Mouse (Mus musculus): ENCODE data around the gene Stat5a. TPM values are rescaled to one million over a fixed set of nuclear protein-coding genes. Genes with fewer than 3 reads are reported as not detected.

Stat5a gene
- polyA plus RNA-seq, 1 experiment from 2014 or later, result 6.0 TPM

DNA sequence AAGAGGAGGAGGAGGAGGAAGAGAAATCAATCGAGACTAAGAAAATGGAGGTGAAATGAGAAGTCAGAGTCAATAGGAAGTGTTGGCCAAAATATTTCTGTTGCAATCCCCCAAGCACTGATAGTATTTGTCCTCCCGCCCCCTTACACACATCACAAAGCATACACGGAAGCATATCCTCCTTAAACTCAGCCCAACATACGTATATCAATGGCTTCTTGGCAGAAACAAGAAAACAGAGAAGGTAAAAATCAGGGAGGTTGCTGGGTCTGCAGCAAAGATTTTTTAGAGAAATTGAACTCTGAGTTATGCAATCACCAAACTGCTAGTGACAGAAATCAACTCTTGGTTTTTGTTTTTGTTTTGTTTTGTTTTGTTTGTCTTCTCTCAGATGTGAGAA is 11.1 kb upstream of the Stat5a start:
- H3K4me1 ChIP-seq (ENCODE audit: insufficient read depth), result peaks cover 45% of the 10 kb centered on the region
- no peaks in the 10 kb centered on the region for H3K27me3 ChIP-seq (ENCODE audit: insufficient read depth, low read length)
- H3K36me3 ChIP-seq (replicated peaks; ENCODE audit: insufficient read depth, low read length), result 0 out of 2 replicates have a peak, but pooled peaks cover 3% of the 10 kb centered on the region
- ATAC-seq (no peak), DNase-seq (no peak)
- H3K27ac ChIP-seq (ENCODE audit: low read depth), result peak overlapping the region; percentile 92
- peak overlapping the region; percentile 85 for H3K4me2 ChIP-seq (ENCODE audit: low read depth, low read length)
- H3K9ac ChIP-seq (replicated peaks), result peak overlapping the region; percentile 99; the same call in 1 of the 2 replicates
- H3K9me3 ChIP-seq (ENCODE audit: low read length), result no peaks in the 10 kb centered on the region
- H3K4me3 ChIP-seq (ENCODE audit: low read depth, low read length), result peak overlapping the region; percentile 95
- 10% methylated on average over 4 of the region's 4 CpGs for WGBS (ENCODE audit: insufficient replicate concordance)
- TF ChIP-seq EP300 (IDR thresholded peaks at IDR 0.05; ENCODE audit: low read depth), result no peak
- no peak for TF ChIP-seq CTCF (IDR thresholded peaks at IDR 0.05; ENCODE audit: low read depth)

DNA sequence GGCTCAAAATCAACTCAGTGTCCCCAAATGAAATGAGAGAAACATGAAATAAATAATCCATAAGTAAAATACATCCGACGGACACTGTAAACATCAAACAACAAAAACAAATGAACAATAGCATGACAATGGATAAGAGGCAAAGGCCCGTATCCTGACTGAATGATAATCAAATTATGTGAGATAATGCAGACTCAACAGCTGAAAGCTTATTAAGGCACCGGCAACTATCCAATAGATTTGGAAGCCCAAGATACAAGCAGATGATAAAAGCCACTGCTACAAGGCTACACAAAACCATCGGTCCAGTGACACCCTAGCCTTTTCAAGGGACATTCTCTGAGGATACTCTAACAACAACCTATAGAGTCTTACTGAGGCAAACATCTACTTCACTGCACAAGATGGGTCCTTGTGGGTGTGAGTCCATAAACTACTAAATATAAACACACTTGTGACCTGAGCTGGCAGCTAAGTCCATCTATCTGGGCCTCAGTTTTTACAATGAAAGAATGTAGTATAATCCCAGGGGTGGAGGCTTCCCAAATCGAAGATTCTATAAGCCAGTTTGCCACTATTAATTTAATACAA is 10.3 kb upstream of the Stat5a start:
- Histone ChIP-seq H3K9me3 (ENCODE audit: low read length) (no peaks in the 10 kb centered on the region), H3K27me3 (ENCODE audit: insufficient read depth, low read length) (no peaks in the 10 kb centered on the region), H3K36me3 (replicated peaks; ENCODE audit: insufficient read depth, low read length) (0 out of 2 replicates have a peak, but pooled peaks cover 3% of the 10 kb centered on the region), H3K4me1 (ENCODE audit: insufficient read depth) (peaks cover 37% of the 10 kb centered on the region), H3K4me2 (ENCODE audit: low read depth, low read length) (peak overlapping the region; percentile 85), H3K4me3 (ENCODE audit: low read depth, low read length) (peak overlapping the region; percentile 95), H3K9ac (replicated peaks) (peak overlapping the region; percentile 99), H3K27ac (ENCODE audit: low read depth) (peak overlapping the region; percentile 92)
- ATAC-seq (no peak), DNase-seq (no peak)
- TF ChIP-seq CTCF (IDR thresholded peaks at IDR 0.05; ENCODE audit: low read depth) (no peak), EP300 (IDR thresholded peaks at IDR 0.05; ENCODE audit: low read depth) (no peak)
- WGBS (ENCODE audit: insufficient replicate concordance), result 34% methylated on average over 6 of the region's 6 CpGs

DNA sequence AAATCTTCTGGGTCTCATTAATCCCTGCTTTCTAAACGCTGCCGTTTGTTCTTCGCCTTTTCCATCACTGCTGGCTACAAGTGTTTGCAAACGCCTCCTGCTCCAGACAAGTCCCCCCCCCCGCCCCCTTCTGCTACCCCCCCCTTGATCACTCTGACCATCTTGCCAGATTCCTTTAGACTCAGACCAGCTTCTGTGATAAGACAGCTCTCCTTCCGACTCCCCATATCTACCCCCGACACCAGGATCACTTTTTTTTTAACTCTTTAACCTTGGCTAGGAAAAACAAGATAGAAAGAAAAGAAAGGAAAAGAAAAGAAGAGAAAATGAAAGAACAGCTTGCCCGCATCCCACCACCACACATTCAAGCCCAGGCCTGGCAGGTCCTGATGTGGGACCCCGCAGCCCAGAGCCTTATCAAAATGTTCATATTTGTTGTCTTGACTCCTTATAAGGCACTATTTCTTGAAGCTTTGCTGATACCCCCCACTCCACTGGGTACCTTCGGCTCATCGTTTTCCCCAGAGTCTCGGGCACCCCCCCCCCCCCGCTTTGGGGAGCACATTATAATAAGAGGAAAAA is 9.6 kb upstream of the Stat5a start:
- Histone ChIP-seq H3K36me3 (replicated peaks; ENCODE audit: insufficient read depth, low read length) (0 out of 2 replicates have a peak, but pooled peaks cover 3% of the 10 kb centered on the region), H3K27ac (ENCODE audit: low read depth) (peak overlapping the region; percentile 92), H3K4me3 (ENCODE audit: low read depth, low read length) (peak overlapping the region; percentile 95), H3K9me3 (ENCODE audit: low read length) (no peaks in the 10 kb centered on the region), H3K27me3 (ENCODE audit: insufficient read depth, low read length) (no peaks in the 10 kb centered on the region), H3K9ac (replicated peaks) (peak overlapping the region; percentile 99), H3K4me2 (ENCODE audit: low read depth, low read length) (peak overlapping the region; percentile 85), H3K4me1 (ENCODE audit: insufficient read depth) (peaks cover 43% of the 10 kb centered on the region)
- ATAC-seq, result no peak
- DNase-seq, result no peak
- WGBS (ENCODE audit: insufficient replicate concordance), result 2% methylated on average over 13 of the region's 13 CpGs
- TF ChIP-seq CTCF (IDR thresholded peaks at IDR 0.05; ENCODE audit: low read depth) (no peak), EP300 (IDR thresholded peaks at IDR 0.05; ENCODE audit: low read depth) (no peak)

DNA sequence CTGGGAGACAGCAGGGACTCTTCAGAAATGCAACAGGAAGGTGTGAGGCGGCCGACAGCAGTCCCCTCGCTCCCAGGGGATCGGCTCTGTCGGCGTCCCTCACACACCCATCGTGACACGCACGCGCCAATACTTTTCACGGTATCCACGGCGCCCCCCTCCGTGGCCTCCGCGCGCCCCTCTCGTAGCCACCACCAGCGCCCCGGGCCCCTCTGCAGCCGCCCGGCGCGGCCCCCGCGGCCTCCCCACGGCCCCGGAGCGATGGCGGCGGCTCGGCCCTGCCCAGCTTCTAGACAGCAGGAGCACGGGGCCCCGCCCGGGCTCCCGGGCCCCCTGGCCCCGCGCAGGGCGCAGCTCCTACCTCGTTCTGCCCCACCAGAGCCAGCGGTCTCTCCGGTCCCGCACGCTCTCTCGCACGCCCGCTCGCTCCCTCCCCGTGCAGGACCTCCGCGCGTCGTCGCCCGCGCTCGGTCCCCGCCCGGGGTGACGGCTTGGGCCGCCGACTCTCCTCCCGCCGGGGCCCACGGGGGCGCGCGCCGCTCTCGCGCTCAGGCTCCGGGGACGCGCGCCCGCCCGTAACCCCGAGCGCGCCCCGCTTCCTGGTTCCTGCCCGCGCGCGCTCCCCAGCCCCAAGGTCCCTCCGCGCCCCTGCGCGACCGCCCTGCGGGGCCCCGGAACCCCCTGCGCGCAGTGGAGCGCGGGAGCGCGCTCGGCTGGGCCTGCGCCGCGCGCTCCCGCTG is 8.9 kb upstream of the Stat5a start, which contains the start of gene Stat5b:
Gene Stat5b, minus strand, starts transcription at position 687 of the 740 bp plus-strand sequence.
- peak; percentile 89 for ATAC-seq
- peak within 1 kb of the TSS; percentile 85 for H3K4me2 ChIP-seq (ENCODE audit: low read depth, low read length)
- H3K27me3 ChIP-seq (ENCODE audit: insufficient read depth, low read length), result no peaks in the 10 kb centered on the region
- DNase-seq, result peak; percentile 87
- peak within 1 kb of the TSS; percentile 92 for H3K27ac ChIP-seq (ENCODE audit: low read depth)
- TF ChIP-seq CTCF (IDR thresholded peaks at IDR 0.05; ENCODE audit: low read depth) (no peak), EP300 (IDR thresholded peaks at IDR 0.05; ENCODE audit: low read depth) (no peak)
- H3K4me1 ChIP-seq (ENCODE audit: insufficient read depth), result peaks cover 45% of the 10 kb centered on the region
- H3K9me3 ChIP-seq (ENCODE audit: low read length), result no peaks in the 10 kb centered on the region
- under 1% methylated on average over 51 of the region's 104 CpGs for WGBS (ENCODE audit: insufficient replicate concordance)
- peak within 1 kb of the TSS; percentile 99 for H3K9ac ChIP-seq (replicated peaks)
- H3K36me3 ChIP-seq (replicated peaks; ENCODE audit: insufficient read depth, low read length), result 0 out of 2 replicates have a peak, but pooled peaks cover 3% of the 10 kb centered on the region
- H3K4me3 ChIP-seq (ENCODE audit: low read depth, low read length), result peak within 1 kb of the TSS; percentile 95

DNA sequence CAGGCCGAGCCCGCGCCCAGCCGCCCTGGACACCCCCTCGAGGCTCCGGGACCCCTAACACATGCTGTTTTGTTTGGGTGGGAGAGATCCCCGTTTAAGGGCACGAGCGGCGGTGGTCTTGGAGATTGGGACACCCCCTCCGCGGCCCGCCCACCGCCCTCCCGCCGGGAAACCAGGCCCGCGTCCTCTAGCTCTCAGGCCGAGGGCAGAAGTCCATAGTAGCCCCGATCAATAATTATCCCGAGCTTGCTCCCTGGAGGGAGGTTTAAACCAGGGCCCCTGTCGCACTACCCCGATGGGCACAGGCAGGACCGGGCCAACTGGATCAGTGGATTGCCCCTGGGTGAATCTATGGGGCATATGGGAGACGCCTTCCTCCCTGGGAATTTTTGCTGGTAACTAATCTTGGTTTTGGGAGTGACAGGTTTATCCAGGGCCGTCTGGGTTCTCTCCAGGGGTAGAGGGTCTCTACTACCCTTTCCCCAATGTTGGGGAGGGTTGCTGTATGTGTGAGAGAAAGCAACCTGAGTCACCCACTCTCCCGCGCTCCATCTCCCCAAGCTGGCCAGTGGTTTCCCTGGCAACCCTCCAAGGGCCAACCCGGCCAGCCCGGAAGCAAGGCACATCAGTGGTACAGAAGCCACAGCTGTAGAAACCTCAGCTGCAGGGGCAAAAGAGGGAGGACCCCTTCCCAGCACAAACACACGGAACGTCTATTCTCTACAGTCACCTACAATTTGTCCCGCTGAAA is 8.2 kb upstream of the Stat5a start:
- H3K4me1 ChIP-seq (ENCODE audit: insufficient read depth), result peaks cover 41% of the 10 kb centered on the region
- DNase-seq (peak; percentile 65), ATAC-seq (peak; percentile 74)
- H3K4me3 ChIP-seq (ENCODE audit: low read depth, low read length), result peak overlapping the region; percentile 95
- H3K9me3 ChIP-seq (ENCODE audit: low read length), result no peaks in the 10 kb centered on the region
- no peaks in the 10 kb centered on the region for H3K36me3 ChIP-seq (replicated peaks; ENCODE audit: insufficient read depth, low read length)
- H3K9ac ChIP-seq (replicated peaks), result peak overlapping the region; percentile 99
- no peaks in the 10 kb centered on the region for H3K27me3 ChIP-seq (ENCODE audit: insufficient read depth, low read length)
- H3K4me2 ChIP-seq (ENCODE audit: low read depth, low read length), result peak overlapping the region; percentile 85
- WGBS (ENCODE audit: insufficient replicate concordance), result 5% methylated on average over 28 of the region's 33 CpGs
- H3K27ac ChIP-seq (ENCODE audit: low read depth), result peak overlapping the region; percentile 92
- TF ChIP-seq EP300 (IDR thresholded peaks at IDR 0.05; ENCODE audit: low read depth) (no peak), CTCF (IDR thresholded peaks at IDR 0.05; ENCODE audit: low read depth) (no peak)
